Mouse (Mus musculus): ENCODE data around the gene Pgm2. TPM values are rescaled to one million over a fixed set of nuclear protein-coding genes. Genes with fewer than 3 reads are reported as not detected.

Gene Pgm2
- total and polyA plus RNA-seq, 3 experiments, result 9.8 to 27.2 (median 22.5) TPM

DNA sequence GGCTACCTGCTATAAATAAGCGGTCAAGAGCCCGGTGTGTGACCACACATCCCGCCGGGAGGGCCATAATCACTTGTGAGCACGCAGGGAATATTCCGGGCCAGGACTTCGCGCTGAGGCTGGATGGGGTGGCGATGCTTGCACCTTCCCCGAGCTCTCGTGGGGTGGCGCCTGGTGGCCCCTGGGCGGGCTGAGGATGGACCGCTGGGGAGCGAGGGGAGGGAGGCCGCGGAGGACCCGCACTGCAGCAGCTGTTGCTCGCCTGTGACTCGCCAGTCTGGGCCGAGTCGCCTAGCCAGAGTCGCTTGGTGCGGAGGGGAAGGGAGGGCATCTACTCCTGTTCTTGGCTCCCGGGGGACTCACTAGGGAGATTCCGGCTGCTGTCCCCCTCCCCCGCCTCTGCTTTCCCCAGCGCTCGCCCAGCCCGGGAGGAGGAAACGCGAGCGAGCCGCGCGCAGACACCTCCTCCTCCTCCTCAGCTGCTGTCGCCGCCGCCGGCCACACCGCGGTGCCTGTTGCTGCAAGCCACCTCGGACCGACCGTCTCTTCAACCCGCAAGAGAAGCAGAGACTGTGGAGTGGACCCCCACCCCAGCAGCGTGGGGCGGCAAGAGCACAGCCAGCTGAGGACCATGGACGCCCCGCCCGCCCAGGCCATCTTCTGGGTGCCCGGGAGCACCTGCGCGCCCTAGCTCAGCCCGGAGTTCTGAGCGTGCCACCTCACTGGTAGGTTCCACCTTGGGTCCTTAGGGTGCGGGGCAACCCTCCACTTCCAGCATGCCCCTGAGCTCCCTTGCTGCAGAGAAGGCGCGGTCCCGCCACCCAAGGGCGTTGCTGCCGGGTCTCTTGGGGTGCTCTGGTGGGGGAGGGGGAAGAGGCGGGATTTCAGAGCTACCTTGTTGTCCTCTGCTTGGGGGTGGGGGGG lies 67.3 kb downstream of the Pgm2 start:
- TF ChIP-seq PAX5 (IDR thresholded peaks at IDR 0.05; ENCODE audit: low read length) (no peak), MEF2A (IDR thresholded peaks at IDR 0.05; ENCODE audit: borderline replicate concordance, low read depth, low read length) (peak; percentile 38; the same call in 1 of the 2 replicates), TBP (conservative IDR thresholded peaks at IDR 0.05; ENCODE audit: low read depth, low read length) (0 out of 2 replicates have a peak, but pooled peaks have one; percentile 32), MAZ (IDR thresholded peaks at IDR 0.05; ENCODE audit: low read depth, low read length) (peak; percentile 68; the same call in 1 of the 2 replicates), POLR2A (IDR thresholded peaks at IDR 0.05; ENCODE audit: low read depth, low read length) (peak; percentile 53), NRF1 (IDR thresholded peaks at IDR 0.05; ENCODE audit: low read depth, low read length) (peak; percentile 66), EP300 (IDR thresholded peaks at IDR 0.05; ENCODE audit: low read length) (0 out of 2 replicates have a peak, but pooled peaks have one; percentile 28), HCFC1 (IDR thresholded peaks at IDR 0.05; ENCODE audit: low read depth, low read length) (no peak), JUN (IDR thresholded peaks at IDR 0.05; ENCODE audit: insufficient read depth, low read depth, low read length) (no peak), CHD2 (IDR thresholded peaks at IDR 0.05; ENCODE audit: low read length) (peak; percentile 58; the same call in 1 of the 2 replicates), TCF12 (IDR thresholded peaks at IDR 0.05; ENCODE audit: low read depth, low read length) (peak; percentile 64), ELF1 (IDR thresholded peaks at IDR 0.05; ENCODE audit: low read depth, low read length) (0 out of 2 replicates have a peak, but pooled peaks have one; percentile 41), MXI1 (IDR thresholded peaks at IDR 0.05; ENCODE audit: low read depth, low read length) (peak; percentile 18), ZKSCAN1 (IDR thresholded peaks at IDR 0.05; ENCODE audit: borderline replicate concordance, low read depth, low read length) (no peak), BHLHE40 (IDR thresholded peaks at IDR 0.05; ENCODE audit: low read depth, low read length) (peak; percentile 42; the same call in 1 of the 2 replicates), SMC3 (IDR thresholded peaks at IDR 0.05; ENCODE audit: low read depth, low read length) (peak; percentile 1; the same call in 1 of the 2 replicates)
- dilution Hi-C loops (cut with MboI; ENCODE audit: extremely low pct_ligation_motif_present, extremely low pct_unique_long_range_greater_than_20kb, low sequenced_read_pairs), result no loop called here
- H3K4me1 ChIP-seq (ENCODE audit: control insufficient read depth in 1 of 2, insufficient read depth in 2 of 2), result peaks cover 13 to 68% of the 10 kb centered on the region in 2 experiments

GRCm38 (mm10) chr5:64160705-64161391 lies 68.1 kb downstream of the Pgm2 start:
- Histone ChIP-seq H3K27ac (ENCODE audit: insufficient read depth, low read depth) (peak overlapping the region; percentile 77; the same call in 1 of the 2 replicates), H3K79me2 (replicated peaks; ENCODE audit: control insufficient read depth, extremely low read depth, insufficient read depth, poor library complexity, severe bottlenecking) (peaks cover 4% of the 10 kb centered on the region), H3K27me3 (replicated peaks) (peaks cover 2% of the 10 kb centered on the region), H3K9ac (ENCODE audit: insufficient read depth, low read depth) (peak overlapping the region; percentile 68), H3K4me3 (replicated peaks in 1 of 3; ENCODE audit: low read depth in 2 of 3, low read length in 2 of 3, poor library complexity in 1 of 3) (peak overlapping the region; percentile 79 to 93 (median 92)), H3K4me1 (ENCODE audit: control insufficient read depth in 1 of 2, insufficient read depth in 2 of 2) (peaks cover 17 to 75% of the 10 kb centered on the region in 2 experiments), H3K36me3 (replicated peaks in 1 of 2; ENCODE audit: control insufficient read depth in 1 of 2, insufficient read depth in 1 of 2, low read length in 1 of 2) (peaks cover 5 to 34% of the 10 kb centered on the region in 2 experiments), H3K4me2 (ENCODE audit: insufficient read depth, low read depth, poor library complexity, severe bottlenecking) (peak overlapping the region; percentile 74), H3K9me3 (replicated peaks; ENCODE audit: low read length) (no peaks in the 10 kb centered on the region)
- dilution Hi-C loops (cut with MboI; ENCODE audit: extremely low pct_ligation_motif_present, extremely low pct_unique_long_range_greater_than_20kb, low sequenced_read_pairs), result no loop called here
- in situ Hi-C loops (cut with MboI; ENCODE audit: low pct_ligation_motif_present, low pct_unique_long_range_greater_than_20kb, low sequenced_read_pairs), result no loop called here
- peak; percentile 64 for DNase-seq (ENCODE audit: extremely low read depth)
- TF ChIP-seq CHD1 (IDR thresholded peaks at IDR 0.05; ENCODE audit: low read depth, low read length), result peak; percentile 50; the same call in 1 of the 2 replicates
- no peak for TF ChIP-seq GABPA (IDR thresholded peaks at IDR 0.05; ENCODE audit: insufficient replicate concordance, low read depth, low read length)
- peak; percentile 38; the same call in 1 of the 2 replicates for TF ChIP-seq EP300 (IDR thresholded peaks at IDR 0.05; ENCODE audit: low read length)
- TF ChIP-seq ZKSCAN1 (IDR thresholded peaks at IDR 0.05; ENCODE audit: borderline replicate concordance, low read depth, low read length), result no peak
- TF ChIP-seq BHLHE40 (IDR thresholded peaks at IDR 0.05; ENCODE audit: low read depth, low read length), result no peak
- TF ChIP-seq SIN3A (IDR thresholded peaks at IDR 0.05; ENCODE audit: low read length), result peak; percentile 75
- no peak; the same call in 1 of the 2 replicates for TF ChIP-seq TCF12 (IDR thresholded peaks at IDR 0.05; ENCODE audit: low read depth, low read length)
- TF ChIP-seq ELF1 (IDR thresholded peaks at IDR 0.05; ENCODE audit: low read depth, low read length), result peak; percentile 84
- peak; percentile 46; the same call in 1 of the 2 replicates for TF ChIP-seq ETS1 (conservative IDR thresholded peaks at IDR 0.05; ENCODE audit: low read depth, low read length)
- TF ChIP-seq MAZ (IDR thresholded peaks at IDR 0.05; ENCODE audit: low read depth, low read length), result 0 out of 2 replicates have a peak, but pooled peaks have one; percentile 20
- no peak for TF ChIP-seq JUN (IDR thresholded peaks at IDR 0.05; ENCODE audit: insufficient read depth, low read depth, low read length)
- TF ChIP-seq IRF4 (IDR thresholded peaks at IDR 0.05; ENCODE audit: low read depth, low read length), result peak; percentile 55
- TF ChIP-seq MXI1 (IDR thresholded peaks at IDR 0.05; ENCODE audit: low read depth, low read length), result peak; percentile 24; the same call in 1 of the 2 replicates
- TF ChIP-seq ZMIZ1 (IDR thresholded peaks at IDR 0.05; ENCODE audit: low read depth, low read length), result no peak
- 0 out of 2 replicates have a peak, but pooled peaks have one; percentile 17 for TF ChIP-seq TBP (conservative IDR thresholded peaks at IDR 0.05; ENCODE audit: low read depth, low read length)
- TF ChIP-seq MAX (IDR thresholded peaks at IDR 0.05; ENCODE audit: low read length), result 0 out of 2 replicates have a peak, but pooled peaks have one; percentile 1
- TF ChIP-seq MYC (IDR thresholded peaks at IDR 0.05; ENCODE audit: low read depth, low read length), result no peak
- no peak for TF ChIP-seq RAD21 (IDR thresholded peaks at IDR 0.05; ENCODE audit: low read depth, low read length)

More for the DNA sequence above, 67.3 kb downstream of the Pgm2 start:
- Histone ChIP-seq H3K79me2 (replicated peaks; ENCODE audit: control insufficient read depth, extremely low read depth, insufficient read depth, poor library complexity, severe bottlenecking) (peaks cover 4% of the 10 kb centered on the region), H3K36me3 (replicated peaks in 1 of 2; ENCODE audit: control insufficient read depth in 1 of 2, insufficient read depth in 1 of 2, low read length in 1 of 2) (peaks cover under 1 to 26% of the 10 kb centered on the region in 2 experiments), H3K9me3 (replicated peaks; ENCODE audit: low read length) (no peaks in the 10 kb centered on the region), H3K4me2 (ENCODE audit: insufficient read depth, low read depth, poor library complexity, severe bottlenecking) (peak overlapping the region; percentile 74), H3K27ac (ENCODE audit: insufficient read depth, low read depth) (peak overlapping the region; percentile 77), H3K27me3 (replicated peaks) (peaks cover 2% of the 10 kb centered on the region), H3K4me3 (replicated peaks in 1 of 3; ENCODE audit: low read depth in 2 of 3, low read length in 2 of 3, poor library complexity in 1 of 3) (peak overlapping the region; percentile 79 to 93 (median 92)), H3K9ac (ENCODE audit: insufficient read depth, low read depth) (peak overlapping the region; percentile 68)
- in situ Hi-C loops (cut with MboI; ENCODE audit: low pct_ligation_motif_present, low pct_unique_long_range_greater_than_20kb, low sequenced_read_pairs), result no loop called here
- peak; percentile 86 for DNase-seq (ENCODE audit: extremely low read depth)

Data from CH12.LX (cell line).